Mouse (Mus musculus) granulocyte monocyte progenitor cell, adult 5-6 weeks (primary cell): Measurements from ENCODE around the gene Pisd. TPM values are rescaled to one million over a fixed set of nuclear protein-coding genes. Genes with fewer than 3 reads are reported as not detected.
"Not testable (repeated sequence)": the region's sequence is repeated elsewhere in the genome, so short reads cannot be mapped to it uniquely, and the experiment has no call there.

ENCODE experiments used
- ATAC-seq: replicated peaks from 2 replicates; pipeline ENCODE4 v1.8.0; 2016; ENCODE audit warnings: mild to moderate bottlenecking, moderate TSS enrichment, inconsistent platforms; ENCODE audit not compliant: poor library complexity, severe bottlenecking
- total RNA-seq, 2 experiments: library from RNA; stranded (forward) in 1 of 2; stranded (reverse) in 1 of 2; fragments of 200-712, 200-1000 nt in 1 of 2; fragments of >200 nt in 1 of 2; fragmentation: Nextera tagmentation in 1 of 2; gene quantifications; 2 replicates each; pipeline ENCODE4 v1.2.3; 2014 to 2017

Gene Pisd
- total RNA-seq (2014; fragmentation: Nextera tagmentation) (51.5 and 77.4 TPM in 2 replicates), total RNA-seq (2017) (40.2 and 44.8 TPM in 2 replicates)

GRCm38 (mm10) chr5:32785313-32785915 is at the start of gene Pisd:
Gene Pisd, minus strand, starts transcription at chr5:32785646.
- ATAC-seq, result peak; percentile 100

GRCm38 (mm10) chr5:32834497-32834896 is 49.1 kb upstream of the Pisd start:
- no peak for ATAC-seq

- ATAC-seq, result no peak
These were observed 44.6 kb upstream of the Pisd start for GRCm38 (mm10) chr5:32830054-32830453.

GRCm38 (mm10) chr5:32828766-32829165 is 43.3 kb upstream of the Pisd start:
- ATAC-seq, result not testable (repeated sequence)

GRCm38 (mm10) chr5:32827009-32827408 is 41.6 kb upstream of the Pisd start, which contains the start of gene Gm20671:
Gene Gm20671, minus strand, starts transcription at chr5:32827109.
- no peak for ATAC-seq

GRCm38 (mm10) chr5:32820471-32820870 is 35.0 kb upstream of the Pisd start:
- ATAC-seq, result no peak

- ATAC-seq, result no peak
These were observed 29.9 kb upstream of the Pisd start for GRCm38 (mm10) chr5:32815396-32815795.

- not testable (repeated sequence) for ATAC-seq
These were observed 1.0 kb upstream of the Pisd start for GRCm38 (mm10) chr5:32786454-32786853.

- no peak for ATAC-seq
These were observed 720 bp downstream of the Pisd start for GRCm38 (mm10) chr5:32784726-32785125.

- no peak for ATAC-seq
These were observed 3.9 kb downstream of the Pisd start for GRCm38 (mm10) chr5:32781596-32781995.

- ATAC-seq, result no peak
These were observed 7.3 kb downstream of the Pisd start for GRCm38 (mm10) chr5:32778168-32778567.

- no peak for ATAC-seq
These were observed 13.1 kb downstream of the Pisd start for GRCm38 (mm10) chr5:32772361-32772760.

GRCm38 (mm10) chr5:32767636-32768373 is 17.6 kb downstream of the Pisd start:
- no peak for ATAC-seq

- no peak for ATAC-seq
These were observed 18.4 kb downstream of the Pisd start for GRCm38 (mm10) chr5:32767004-32767403.

- ATAC-seq, result peak; percentile 90
These were observed 23.8 kb downstream of the Pisd start for GRCm38 (mm10) chr5:32761566-32762140.

GRCm38 (mm10) chr5:32760787-32761186 is 24.7 kb downstream of the Pisd start:
- ATAC-seq, result no peak

GRCm38 (mm10) chr5:32760352-32760751 is 25.1 kb downstream of the Pisd start:
- not testable (repeated sequence) for ATAC-seq

GRCm38 (mm10) chr5:32759662-32760061 is 25.8 kb downstream of the Pisd start:
- ATAC-seq, result no peak

- no peak for ATAC-seq
These were observed 29.3 kb downstream of the Pisd start for GRCm38 (mm10) chr5:32756141-32756540.

GRCm38 (mm10) chr5:32751736-32752135 is 33.7 kb downstream of the Pisd start:
- ATAC-seq, result no peak

GRCm38 (mm10) chr5:32748936-32749335 is 36.5 kb downstream of the Pisd start:
- no peak for ATAC-seq
